Mouse (Mus musculus) testis, adult 2 months (tissue): Measurements from ENCODE around the gene Mroh7. TPM values are rescaled to one million over a fixed set of nuclear protein-coding genes. Genes with fewer than 3 reads are reported as not detected.
A peak's percentile ranks its signal among the peaks of the same experiment; 100 is the strongest.

Experiments
- H3K27ac ChIP-seq: fragments of 200-500 bp; 2 replicates; pipeline ENCODE4 v1.5.1; 2012; ENCODE audit warnings: low read depth, low read length; ENCODE audit not compliant: control insufficient read depth, insufficient read depth
- H3K27me3 ChIP-seq: fragments of 200-500 bp; 2 replicates; pipeline ENCODE4 v1.6.1; 2012; ENCODE audit warnings: mild to moderate bottlenecking, low read length, moderate library complexity; ENCODE audit not compliant: control insufficient read depth, insufficient read depth
- H3K36me3 ChIP-seq: fragments of 200-500 bp; 2 replicates; pipeline ENCODE4 v1.6.1; 2012; ENCODE audit warnings: mild to moderate bottlenecking, low read length; ENCODE audit not compliant: control insufficient read depth, insufficient read depth
- H3K4me1 ChIP-seq: fragments of 200-500 bp; 2 replicates; pipeline ENCODE4 v1.6.1; 2012; ENCODE audit warnings: low read length; ENCODE audit not compliant: control insufficient read depth, insufficient read depth
- H3K4me3 ChIP-seq: fragments of 200-500 bp; 2 replicates; pipeline ENCODE4 v1.5.1; 2012; ENCODE audit warnings: low read depth, mild to moderate bottlenecking, low read length, moderate library complexity, mixed read lengths; ENCODE audit not compliant: control insufficient read depth
- CTCF ChIP-seq: fragments of 200-500 bp; IDR thresholded peaks from 2 replicates; pipeline ENCODE4 v1.5.1; 2012; ENCODE audit warnings: low read depth, mild to moderate bottlenecking, inconsistent platforms, low read length, moderate library complexity; ENCODE audit not compliant: control insufficient read depth, insufficient read depth, insufficient replicate concordance
- POLR2A ChIP-seq: fragments of 200-500 bp; IDR thresholded peaks from 2 replicates; pipeline ENCODE4 v1.6.1; 2012; ENCODE audit warnings: low read depth, mild to moderate bottlenecking, inconsistent platforms, low read length, moderate library complexity; ENCODE audit not compliant: control insufficient read depth
- polyA plus RNA-seq: library from polyadenylated mRNA; depleted of rRNA; stranded (reverse); fragments of >200 nt; gene quantifications from 2 replicates; pipeline ENCODE4 v1.2.3, GENCODE M21; 2012

Gene Mroh7
- polyA plus RNA-seq, 1 experiment: 166 TPM

- no peaks in the 10 kb centered on the region for H3K4me1 ChIP-seq
- no peaks in the 10 kb centered on the region for H3K27me3 ChIP-seq
- no peak for TF ChIP-seq CTCF
- TF ChIP-seq POLR2A: no peak
- H3K36me3 ChIP-seq: no peaks in the 10 kb centered on the region
- no peak overlapping the region for H3K4me3 ChIP-seq
- no peak overlapping the region for H3K27ac ChIP-seq
Measured at GRCm38 (mm10) chr4:106693841-106694430, 36.8 kb downstream of the Mroh7 start.

- H3K27me3 ChIP-seq: no peaks in the 10 kb centered on the region
- H3K4me1 ChIP-seq: no peaks in the 10 kb centered on the region; the same call in none of the 2 replicates
- H3K36me3 ChIP-seq: no peaks in the 10 kb centered on the region
- H3K4me3 ChIP-seq: no peak overlapping the region
- no peak overlapping the region for H3K27ac ChIP-seq
- TF ChIP-seq CTCF (no peak), POLR2A (no peak)
Measured at GRCm38 (mm10) chr4:106688636-106689296, 42.0 kb downstream of the Mroh7 start.

- H3K4me3 ChIP-seq: no peak overlapping the region
- no peak for TF ChIP-seq POLR2A
- no peak overlapping the region for H3K27ac ChIP-seq
- H3K4me1 ChIP-seq: peaks cover 13% of the 10 kb centered on the region
- H3K27me3 ChIP-seq: no peaks in the 10 kb centered on the region
- no peaks in the 10 kb centered on the region for H3K36me3 ChIP-seq
Measured at GRCm38 (mm10) chr4:106680955-106681354, 49.8 kb downstream of the Mroh7 start.

- Histone ChIP-seq H3K4me1 (peaks cover 13% of the 10 kb centered on the region), H3K27me3 (no peaks in the 10 kb centered on the region), H3K27ac (no peak overlapping the region), H3K4me3 (peak overlapping the region; percentile 87), H3K36me3 (peaks cover 2% of the 10 kb centered on the region; the same call in 1 of the 2 replicates)
- TF ChIP-seq CTCF (no peak), POLR2A (no peak)
Measured at GRCm38 (mm10) chr4:106679152-106679551, 51.6 kb downstream of the Mroh7 start.

GRCm38 (mm10) chr4:106678442-106679118, 52.1 kb downstream of the Mroh7 start, which contains the start of gene Ttc4:
TSS of gene Ttc4 (minus strand) at chr4:106678944.
- Histone ChIP-seq H3K36me3 (peaks cover 2% of the 10 kb centered on the region; the same call in 1 of the 2 replicates), H3K4me3 (peak within 1 kb of the TSS; percentile 87), H3K27ac (peak within 1 kb of the TSS; percentile 34; the same call in 1 of the 2 replicates), H3K27me3 (no peaks in the 10 kb centered on the region), H3K4me1 (peaks cover 13% of the 10 kb centered on the region)
- peak; percentile 76 for TF ChIP-seq POLR2A
- TF ChIP-seq CTCF: no peak

GRCm38 (mm10) chr4:106676749-106677148, 54.0 kb downstream of the Mroh7 start:
- H3K27ac ChIP-seq: no peak overlapping the region
- H3K4me1 ChIP-seq: peaks cover 13% of the 10 kb centered on the region
- no peaks in the 10 kb centered on the region for H3K27me3 ChIP-seq
- H3K4me3 ChIP-seq: no peak overlapping the region
- peaks cover 2% of the 10 kb centered on the region; the same call in 1 of the 2 replicates for H3K36me3 ChIP-seq
- no peak for TF ChIP-seq CTCF
- TF ChIP-seq POLR2A: no peak

- no peaks in the 10 kb centered on the region for H3K4me1 ChIP-seq
- H3K27ac ChIP-seq: no peak overlapping the region
- H3K36me3 ChIP-seq: peaks cover 8% of the 10 kb centered on the region
- no peak overlapping the region for H3K4me3 ChIP-seq
- no peaks in the 10 kb centered on the region for H3K27me3 ChIP-seq
- TF ChIP-seq POLR2A: no peak
- no peak for TF ChIP-seq CTCF
Measured at GRCm38 (mm10) chr4:106666546-106666945, 64.2 kb downstream of the Mroh7 start.
